Mouse (Mus musculus): ENCODE measurements around the gene Bhlha9.

The Bhlha9 gene

DNA sequence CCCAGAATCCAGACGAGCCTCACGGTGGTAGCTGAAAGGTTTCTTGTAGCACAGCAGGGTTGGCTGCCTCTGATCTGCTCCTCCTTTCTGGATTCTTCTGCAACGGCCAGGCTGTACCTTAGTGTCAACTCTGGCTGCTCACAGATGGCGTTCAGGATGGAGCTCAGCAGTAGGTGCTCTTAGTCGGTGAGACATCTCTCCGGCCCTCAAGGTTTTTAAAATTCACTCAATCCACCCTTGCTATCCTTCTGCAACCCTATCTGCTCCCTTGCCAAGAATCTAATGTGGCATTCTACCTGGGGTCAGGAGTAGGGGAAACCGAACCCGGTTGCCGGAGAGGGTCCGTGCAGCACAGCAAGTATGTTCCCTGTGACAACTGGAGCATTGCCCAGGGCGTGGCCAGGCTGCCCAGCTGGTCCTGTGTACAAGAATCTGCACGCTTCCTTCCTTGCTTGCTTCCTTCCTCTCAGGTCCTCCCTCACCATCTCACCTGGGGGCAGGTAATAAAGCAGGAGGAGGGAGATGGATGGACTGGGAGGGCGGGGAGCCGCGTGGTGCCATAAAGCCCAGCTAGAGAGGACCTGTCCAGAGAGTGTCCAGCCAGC, at the start of gene Bhlha9:
TSS of gene Bhlha9 (plus strand) at position 600 of the 605 bp plus-strand sequence.
- in situ Hi-C loops (cut with MboI): no loop called here

GRCm38 (mm10) chr11:76622566-76623205, 49.6 kb upstream of the Bhlha9 start:
- in situ Hi-C loops (cut with MboI): no loop called here

DNA sequence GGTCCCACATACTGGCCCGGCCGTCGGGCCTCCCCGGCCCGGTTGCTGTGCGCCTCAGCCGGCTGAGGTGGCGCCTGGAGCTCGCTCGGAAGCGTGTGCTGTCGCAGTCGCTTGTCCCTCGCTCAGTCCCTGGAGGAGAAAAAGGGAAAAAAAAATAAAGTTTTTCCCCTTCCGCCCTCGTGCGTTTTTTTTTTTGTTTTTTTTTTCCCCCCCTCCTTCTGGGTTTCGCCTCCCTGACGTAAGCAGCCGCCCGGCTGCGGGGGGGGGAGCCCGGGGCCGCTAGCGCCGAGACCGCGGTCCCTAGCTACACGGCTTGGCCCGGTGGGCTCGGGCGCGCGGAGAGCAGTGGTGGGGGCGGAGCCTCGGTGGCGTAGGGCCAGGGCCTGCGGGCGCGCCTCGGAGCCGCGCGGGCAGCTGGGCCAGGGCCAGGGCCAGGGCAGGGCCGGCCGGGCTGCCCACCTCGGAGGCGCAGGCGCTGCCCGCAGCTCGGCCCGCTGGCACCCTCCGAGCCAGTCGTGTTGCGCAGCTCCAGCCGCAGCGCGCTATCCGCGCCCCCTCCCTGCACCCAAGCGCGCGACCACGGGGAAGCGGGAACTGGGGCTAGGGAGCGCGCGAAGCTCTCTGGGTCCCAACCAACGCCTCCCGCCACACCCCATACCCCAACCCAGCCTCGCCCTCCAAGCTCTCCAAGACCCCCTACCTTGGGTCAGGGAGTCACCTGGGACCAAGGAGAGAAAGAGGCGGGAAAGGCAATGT, 48.9 kb upstream of the Bhlha9 start:
- in situ Hi-C loops (cut with MboI): no loop called here

GRCm38 (mm10) chr11:76624071-76624470, 48.2 kb upstream of the Bhlha9 start:
- in situ Hi-C loops (cut with MboI): no loop called here

DNA sequence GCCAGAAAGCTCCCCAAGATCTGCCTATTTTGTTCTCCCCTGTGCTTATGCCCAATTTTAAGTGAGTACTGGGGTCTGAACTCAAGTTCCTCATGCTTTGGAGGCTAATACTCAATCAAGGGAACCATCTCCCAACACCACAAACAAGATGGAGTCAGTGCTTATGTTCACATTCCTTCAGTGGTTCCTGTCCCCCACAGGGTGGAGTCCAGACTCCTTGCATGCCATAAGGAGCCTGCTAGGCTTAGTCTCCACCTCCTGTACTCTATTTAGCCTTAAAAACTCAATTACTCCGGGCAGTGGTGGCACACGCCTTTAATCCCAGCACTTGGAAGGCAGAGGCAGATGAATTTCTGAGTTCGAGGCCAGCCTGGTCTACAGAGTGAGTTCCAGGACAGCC, 47.4 kb upstream of the Bhlha9 start:
- in situ Hi-C loops (cut with MboI): no loop called here

DNA sequence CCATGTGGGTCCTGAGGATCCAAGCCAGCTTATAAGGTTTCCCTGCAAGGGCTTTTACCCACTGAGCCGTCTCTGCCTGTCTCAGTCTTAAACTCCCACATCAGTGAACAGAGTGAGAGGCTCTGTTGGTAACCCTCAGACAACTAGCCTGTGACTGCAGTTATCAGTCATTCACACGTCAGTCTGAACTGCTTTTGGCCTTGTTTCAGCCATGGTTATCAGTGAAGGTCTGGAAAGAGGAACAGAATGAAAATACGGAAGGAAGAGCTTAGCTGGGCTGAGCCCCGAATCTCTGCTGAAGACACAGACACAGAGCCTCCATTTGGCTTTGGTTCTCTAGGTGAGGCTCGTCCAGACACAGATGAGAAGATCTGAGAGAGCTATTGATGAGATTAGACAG, 43.7 kb upstream of the Bhlha9 start:
- in situ Hi-C loops (cut with MboI): no loop called here

DNA sequence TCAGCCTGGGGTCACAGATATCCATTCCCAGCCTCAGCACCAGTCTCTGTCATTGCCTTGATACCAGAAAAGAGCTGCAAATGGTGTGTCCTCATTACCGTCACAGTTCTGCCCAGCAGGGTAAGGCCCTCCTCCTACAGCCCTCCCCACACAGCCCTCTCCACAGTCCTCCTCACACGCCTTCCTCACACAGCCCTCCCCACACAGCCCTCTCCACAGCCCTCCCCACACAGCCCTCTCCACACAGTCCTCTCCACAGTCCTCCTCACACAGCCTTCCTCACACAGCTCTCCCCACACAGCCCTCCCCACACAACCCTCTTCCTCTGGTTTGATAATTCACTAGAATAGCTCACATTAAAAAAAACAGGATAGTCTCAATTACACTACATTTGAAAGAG, 42.2 kb upstream of the Bhlha9 start:
- in situ Hi-C loops (cut with MboI): no loop called here

- in situ Hi-C loops (cut with MboI): no loop called here
Measured at GRCm38 (mm10) chr11:76630487-76630886, 41.8 kb upstream of the Bhlha9 start.

DNA sequence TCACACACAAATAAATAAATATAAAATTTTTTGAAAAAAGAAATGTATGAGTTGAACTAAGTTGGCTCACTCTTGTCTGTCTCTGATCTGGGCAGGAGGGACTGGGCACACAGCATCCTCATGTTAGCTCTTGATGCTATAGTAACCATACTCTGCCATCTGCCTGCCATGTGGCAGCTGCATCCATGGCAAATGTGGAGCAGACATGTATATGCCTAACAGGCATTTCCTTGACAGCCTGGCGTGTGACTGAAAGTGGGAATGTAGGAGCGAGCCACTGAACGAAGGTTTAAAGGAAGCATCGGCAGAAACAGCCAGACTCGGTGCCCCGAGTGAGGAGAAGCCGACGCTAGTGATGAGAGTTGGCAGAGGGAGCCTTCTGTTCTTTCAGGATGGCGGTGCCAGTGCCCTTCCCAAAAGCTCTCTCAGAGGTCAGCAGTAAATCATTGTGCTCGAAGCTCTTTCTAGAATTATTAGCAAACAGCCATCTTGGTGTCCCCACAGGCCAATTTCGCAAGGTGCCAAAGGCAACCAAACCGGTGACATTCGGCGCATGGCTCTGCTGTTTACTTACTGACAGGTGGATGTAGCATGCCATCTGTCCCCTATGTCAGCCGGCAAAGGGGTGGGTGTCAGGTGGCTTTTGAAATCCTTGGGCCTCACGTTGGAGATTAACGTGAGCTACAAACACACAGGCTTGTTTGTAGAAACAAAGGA, 32.8 kb upstream of the Bhlha9 start:
- in situ Hi-C loops (cut with MboI): no loop called here

DNA sequence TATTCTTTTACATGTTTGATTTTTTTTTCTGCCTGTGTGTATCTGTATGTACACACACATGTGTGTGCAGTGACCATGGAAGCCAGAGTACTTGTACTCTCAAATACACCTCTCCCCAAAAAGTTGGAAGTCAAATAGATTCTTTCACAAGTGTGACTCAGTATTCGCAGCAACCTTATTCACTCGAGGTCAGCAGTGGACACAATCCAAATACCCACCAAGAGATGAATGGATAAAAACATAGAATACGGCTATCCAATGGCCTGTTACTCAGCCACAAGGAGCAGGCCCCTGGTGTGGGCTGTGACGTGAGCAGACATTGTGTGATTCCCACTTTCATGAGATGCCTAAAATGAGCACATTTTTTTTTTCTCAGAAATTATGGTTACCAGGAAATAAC, 32.0 kb upstream of the Bhlha9 start:
- in situ Hi-C loops (cut with MboI): loop anchor here (10.0 kb wide), 1 partner anchor 95 kb away; no protein-coding TSS in a partner anchor

GRCm38 (mm10) chr11:76644257-76644656, 28.0 kb upstream of the Bhlha9 start:
- in situ Hi-C loops (cut with MboI): loop anchor here (10.0 kb wide), 1 partner anchor 99 kb away; no protein-coding TSS in a partner anchor

- in situ Hi-C loops (cut with MboI): loop anchor here (10.0 kb wide), 1 partner anchor 100 kb away; no protein-coding TSS in a partner anchor
Measured at GRCm38 (mm10) chr11:76645036-76645435, 27.2 kb upstream of the Bhlha9 start.

- in situ Hi-C loops (cut with MboI): loop anchor here (10.0 kb wide), 1 partner anchor 101 kb away; no protein-coding TSS in a partner anchor
Measured at GRCm38 (mm10) chr11:76645955-76646354, 26.3 kb upstream of the Bhlha9 start.

DNA sequence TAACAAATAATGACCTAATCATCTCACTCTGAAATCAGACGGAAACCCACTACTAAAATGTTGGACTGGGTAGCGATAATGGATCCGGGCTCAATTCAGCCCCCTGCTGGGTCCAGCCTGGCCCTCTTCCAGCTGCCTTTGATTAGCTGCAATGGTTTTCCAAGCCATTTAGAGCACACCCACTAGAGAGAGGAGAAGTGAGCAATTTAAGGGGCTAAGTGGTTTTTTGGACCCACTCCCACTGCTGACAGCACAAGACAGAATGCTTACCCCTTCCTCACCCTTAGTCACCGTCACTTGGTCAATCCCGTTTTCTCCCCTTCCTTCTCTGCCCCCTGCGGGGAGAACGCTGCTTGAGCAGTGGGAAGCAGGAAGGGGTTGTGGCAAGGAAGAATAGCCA, 25.2 kb upstream of the Bhlha9 start:
- in situ Hi-C loops (cut with MboI): loop anchor here (10.0 kb wide), 1 partner anchor 102 kb away; no protein-coding TSS in a partner anchor

DNA sequence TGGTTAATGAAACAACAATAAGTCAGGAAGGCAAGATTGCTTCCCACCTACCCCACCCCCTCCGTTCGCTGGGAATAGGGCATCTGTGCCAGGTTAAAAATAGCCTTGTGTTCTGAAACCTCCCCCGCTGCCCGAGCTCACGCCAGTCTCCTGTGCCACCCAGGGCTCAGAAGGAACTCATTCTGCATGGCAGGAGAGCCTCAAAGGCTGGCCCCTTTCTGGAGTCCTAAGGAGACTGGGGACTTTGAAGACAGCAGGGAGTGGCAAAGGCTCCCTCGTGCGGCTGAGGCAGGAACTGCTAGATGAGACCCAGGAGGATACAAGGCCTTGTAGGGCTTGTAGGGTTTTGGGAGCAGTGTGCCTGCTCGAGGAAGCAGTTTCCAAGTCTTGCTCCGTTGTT, 24.8 kb upstream of the Bhlha9 start:
- in situ Hi-C loops (cut with MboI): loop anchor here (10.0 kb wide), 1 partner anchor 103 kb away; no protein-coding TSS in a partner anchor

DNA sequence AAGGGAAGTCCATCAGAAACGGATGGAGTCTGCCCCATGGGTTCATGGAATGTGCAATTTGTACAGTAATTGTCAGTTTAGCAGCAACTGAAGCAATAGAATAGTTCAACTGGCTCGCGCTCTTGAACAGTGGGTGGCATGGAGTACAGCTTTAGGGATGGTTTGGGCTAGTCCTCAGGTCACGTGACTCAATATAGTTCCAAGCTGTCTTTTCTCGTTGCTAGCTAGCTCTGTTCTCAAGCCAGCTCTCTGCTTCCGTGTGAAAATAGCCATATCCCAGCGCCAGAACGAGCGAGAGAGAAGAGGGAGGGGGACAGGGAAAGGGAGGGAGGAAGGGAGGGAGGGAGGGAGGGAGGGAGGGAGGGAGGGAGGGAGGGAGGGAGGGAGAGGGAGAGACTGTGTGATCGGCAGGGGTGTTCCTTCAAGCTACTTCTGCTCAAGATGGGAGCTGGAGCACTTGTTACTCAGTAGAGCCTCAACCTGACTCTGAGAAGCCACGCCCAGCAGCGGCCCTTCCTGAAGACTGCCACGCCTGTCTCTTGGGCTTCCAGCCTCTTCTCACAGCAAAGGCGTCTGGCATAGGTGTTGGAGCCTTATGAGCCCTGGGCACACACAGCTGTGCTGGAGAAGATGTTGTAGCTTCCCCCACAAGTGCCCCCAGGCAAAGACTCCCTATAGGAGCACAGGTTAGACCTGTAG, 21.3 kb upstream of the Bhlha9 start:
- in situ Hi-C loops (cut with MboI): no loop called here

- in situ Hi-C loops (cut with MboI): no loop called here
Measured at GRCm38 (mm10) chr11:76652838-76653334, 19.4 kb upstream of the Bhlha9 start.

GRCm38 (mm10) chr11:76655106-76655505, 17.2 kb upstream of the Bhlha9 start:
- in situ Hi-C loops (cut with MboI): no loop called here

DNA sequence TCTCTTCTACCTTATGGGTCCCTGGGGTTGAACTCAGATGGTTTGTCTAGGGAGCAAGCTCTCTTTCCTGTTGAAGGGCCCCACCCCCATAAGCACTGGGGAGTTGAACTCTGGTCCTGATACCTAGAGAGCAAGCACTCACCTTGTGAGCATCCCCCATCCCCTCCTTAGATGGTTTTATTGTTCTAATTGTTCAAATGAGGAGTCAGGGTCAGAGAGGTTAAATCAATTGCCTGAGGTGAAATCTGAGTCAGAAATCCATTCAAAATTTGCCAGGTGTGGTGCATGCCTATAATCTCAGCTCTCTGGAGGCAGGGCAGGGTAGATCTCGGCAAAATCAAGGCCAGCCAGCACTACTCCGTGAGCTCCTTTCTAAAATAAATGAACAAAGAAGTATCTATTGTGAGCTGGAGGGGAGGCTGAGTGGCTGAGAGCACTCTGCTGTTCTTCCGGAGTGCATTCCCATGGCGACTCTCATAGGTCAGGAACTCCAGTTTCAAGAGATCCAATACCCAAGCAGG, 14.8 kb upstream of the Bhlha9 start:
- in situ Hi-C loops (cut with MboI): no loop called here

DNA sequence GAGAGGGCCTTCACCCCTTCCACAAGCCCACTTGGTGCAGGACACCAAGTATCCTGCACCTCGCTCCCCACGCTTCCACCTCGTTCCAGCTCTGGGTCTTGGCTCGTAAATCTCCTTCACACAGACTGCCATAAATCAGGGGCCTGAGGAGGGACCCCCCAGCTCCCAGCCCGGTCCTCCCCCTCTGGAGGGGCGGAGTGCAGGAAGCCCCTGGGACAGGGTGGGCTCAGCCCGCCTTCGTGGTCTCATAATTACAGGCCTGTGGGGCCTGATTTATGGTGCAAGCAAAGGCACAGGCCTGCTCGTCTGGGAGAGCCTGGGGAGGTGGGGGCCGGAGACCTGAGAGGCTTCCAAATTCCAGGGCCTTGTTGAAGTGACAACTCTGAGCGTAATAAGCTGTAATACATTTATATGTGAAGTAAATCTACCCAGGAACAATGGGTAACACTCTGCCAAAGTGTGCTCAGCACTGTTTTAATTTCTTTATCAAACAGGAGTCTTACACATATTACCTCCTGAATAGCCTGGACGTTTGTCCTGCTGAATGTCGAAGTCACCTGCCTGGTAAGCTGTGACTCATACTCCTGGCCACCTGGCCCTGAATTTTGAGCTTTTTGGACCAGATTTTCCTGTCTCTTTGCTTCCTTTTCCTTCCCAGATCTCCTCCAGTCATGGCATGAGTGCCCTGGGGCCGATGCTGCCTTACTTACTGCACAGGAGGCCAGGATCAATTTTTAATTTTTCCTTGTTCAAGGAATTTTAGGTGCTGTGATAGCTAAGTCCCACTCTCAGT, 12.9 kb upstream of the Bhlha9 start:
- in situ Hi-C loops (cut with MboI): no loop called here
